Mouse (Mus musculus) heart, postnatal 14 days (tissue): Measurements from ENCODE around the gene Trim68. TPM values are rescaled to one million over a fixed set of nuclear protein-coding genes. Genes with fewer than 3 reads are reported as not detected.
"Not testable (repeated sequence)": the region's sequence is repeated elsewhere in the genome, so short reads cannot be mapped to it uniquely, and the experiment has no call there.

Source experiments
- DNase-seq, 2 experiments: peaks; one replicate each; pipeline ENCODE4 v3.0.0; 2021 to 2022
- intact Hi-C: fragments of 180-260 bp; cut with DNase I; formaldehyde crosslinking; loops from one replicate; pipeline ENCODE4 v1.15.1; 2025
- long read RNA-seq, 2 experiments: library from polyadenylated mRNA; stranded (forward); transcript quantifications; one replicate each; pipeline ENCODE4 v2.0.0; 2021
- total RNA-seq, 2 experiments: library from RNA; stranded (reverse); gene quantifications; 2 replicates each; pipeline ENCODE4 v1.2.3; 2021

Trim68 gene
- total RNA-seq = 1 to 10 TPM; 7.7 to 8.7 TPM
- long read RNA-seq, experiment 1, transcript Trim68-201 (7 exons, 2,388 nt) = major isoform, 10 of 14 reads
- long read RNA-seq, experiment 1, partial matches to known transcripts = 0 of 14 reads
- long read RNA-seq, experiment 1, other reads (novel, unspliced or antisense) = 2 of 14 reads
- long read RNA-seq, experiment 2, transcript Trim68-201 (7 exons, 2,388 nt) = major isoform, 7 of 10 reads
- long read RNA-seq, experiment 2, partial matches to known transcripts = 1 of 10 reads
- long read RNA-seq, experiment 2, other reads (novel, unspliced or antisense) = 0 of 10 reads

DNA sequence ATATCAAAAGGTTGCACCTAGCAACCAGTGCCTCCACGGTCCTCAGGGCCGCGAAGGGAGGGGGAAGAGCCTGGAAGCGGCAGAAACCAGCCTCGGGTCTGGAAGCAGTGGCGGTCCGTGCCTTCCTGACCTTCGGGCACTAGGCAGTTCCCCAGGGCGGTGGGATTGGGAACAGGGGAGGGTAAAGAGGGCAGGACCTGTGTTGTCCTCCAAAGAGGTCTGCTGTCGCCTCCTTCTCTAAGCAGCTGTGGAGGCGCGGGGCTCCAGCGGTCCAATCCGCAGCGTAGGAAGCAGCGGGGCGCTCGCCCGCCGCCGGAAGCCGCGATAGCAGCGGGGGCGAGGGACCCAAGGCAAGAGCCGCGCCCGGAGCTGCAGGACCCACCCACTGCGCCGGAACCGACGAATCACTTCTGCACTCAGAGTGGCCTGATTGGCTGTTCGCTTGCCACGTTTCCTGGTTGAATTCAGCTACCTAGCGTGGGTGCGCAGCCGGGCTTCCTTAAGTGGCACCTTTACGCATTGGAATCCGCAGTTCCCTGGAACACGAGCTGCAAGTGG, at the start of gene Trim68:
Gene Trim68, minus strand, starts transcription at position 384 of the 558 bp plus-strand sequence.
- intact Hi-C loops = no loop called here
- DNase-seq = peak; percentile 90

DNA sequence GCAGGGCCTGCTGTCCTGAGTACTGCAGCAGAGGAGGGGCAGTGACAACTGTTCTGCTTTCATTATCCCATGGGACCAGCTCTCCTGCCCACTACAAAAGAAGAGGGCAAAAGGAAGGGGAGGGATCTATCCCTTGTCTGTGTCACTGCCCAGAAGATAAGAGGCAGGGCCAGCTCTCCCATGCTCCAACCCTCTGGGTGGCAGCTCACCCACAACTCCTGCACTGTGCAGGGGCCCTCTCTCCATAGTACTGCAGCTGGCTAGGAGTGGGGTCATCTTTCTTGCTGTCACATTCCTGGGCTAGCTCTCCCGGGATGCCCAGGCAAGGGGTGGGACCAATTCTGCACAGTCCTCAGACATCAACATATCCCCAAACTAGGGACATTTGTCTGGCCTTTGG, 46.7 kb upstream of the Trim68 start:
- DNase-seq = no peak
- intact Hi-C loops = no loop called here

DNA sequence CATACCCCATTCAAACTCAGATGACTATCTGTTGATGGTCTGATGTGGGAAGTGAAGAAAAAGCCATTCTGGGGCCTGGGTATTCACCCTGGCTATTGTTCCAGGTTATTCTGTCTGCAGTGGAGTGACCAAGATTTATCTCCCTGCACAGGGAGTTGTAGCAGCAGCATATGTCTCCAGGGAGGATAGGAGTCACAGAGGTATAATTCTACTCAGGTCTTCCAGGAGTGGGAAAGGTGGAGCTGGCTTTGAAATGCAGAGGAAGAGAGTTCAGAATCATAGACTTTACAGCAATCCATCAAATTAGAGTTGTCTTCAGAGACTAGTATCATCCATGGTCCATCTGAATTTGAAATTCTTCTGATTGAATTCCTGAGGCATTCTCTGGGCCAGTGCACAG, 40.3 kb upstream of the Trim68 start, which contains the start of gene Olfr559:
Gene Olfr559, minus strand, starts transcription at position 101 of the 400 bp plus-strand sequence.
- intact Hi-C loops = no loop called here
- DNase-seq = no peak

DNA sequence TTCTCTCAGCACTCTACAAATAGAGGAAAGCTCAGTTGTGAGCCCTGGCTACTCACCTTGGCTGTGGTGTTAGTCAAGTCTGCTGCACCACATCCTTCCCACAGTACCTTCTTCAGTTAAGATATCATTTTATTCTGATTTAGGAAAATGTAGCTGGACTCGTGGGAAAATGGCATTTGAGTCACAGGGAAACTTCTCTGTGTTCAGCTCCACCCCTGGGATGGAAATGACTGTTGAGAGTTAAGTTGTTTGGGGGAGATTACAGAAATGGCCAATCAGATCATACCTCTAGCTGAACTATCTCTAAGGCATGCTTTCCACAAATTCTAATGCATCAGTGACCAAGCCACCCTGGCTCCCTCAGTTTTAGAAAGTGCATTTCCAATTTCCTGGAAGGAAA, 31.8 kb upstream of the Trim68 start, which contains the start of gene Olfr33:
Gene Olfr33, minus strand, starts transcription at position 101 of the 400 bp plus-strand sequence.
- intact Hi-C loops = no loop called here

DNA sequence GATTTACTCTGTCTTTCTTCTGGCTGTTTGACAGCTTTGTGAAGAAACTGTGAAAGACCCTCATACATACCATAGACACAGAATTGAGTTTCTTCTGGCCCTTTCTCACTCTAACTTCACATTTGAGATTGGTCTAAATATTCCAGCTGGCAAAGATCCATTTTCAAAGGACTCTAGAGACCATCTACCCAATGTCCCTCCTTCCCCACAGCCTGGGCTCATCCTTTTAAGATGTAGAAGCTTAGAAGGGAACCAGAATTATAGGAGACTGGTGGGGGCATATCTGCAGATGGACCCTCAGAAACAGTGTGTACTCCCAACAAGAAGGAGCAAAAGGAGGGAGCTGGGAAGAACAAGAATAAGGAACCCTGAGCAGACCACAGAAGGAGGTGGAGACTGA, 14.8 kb upstream of the Trim68 start, which contains the start of gene Olfr558:
Gene Olfr558, plus strand, starts transcription at position 301 of the 400 bp plus-strand sequence.
- no peak for DNase-seq
- intact Hi-C loops = no loop called here

More for the DNA sequence above, 31.8 kb upstream of the Trim68 start, which contains the start of gene Olfr33:
- DNase-seq = no peak

DNA sequence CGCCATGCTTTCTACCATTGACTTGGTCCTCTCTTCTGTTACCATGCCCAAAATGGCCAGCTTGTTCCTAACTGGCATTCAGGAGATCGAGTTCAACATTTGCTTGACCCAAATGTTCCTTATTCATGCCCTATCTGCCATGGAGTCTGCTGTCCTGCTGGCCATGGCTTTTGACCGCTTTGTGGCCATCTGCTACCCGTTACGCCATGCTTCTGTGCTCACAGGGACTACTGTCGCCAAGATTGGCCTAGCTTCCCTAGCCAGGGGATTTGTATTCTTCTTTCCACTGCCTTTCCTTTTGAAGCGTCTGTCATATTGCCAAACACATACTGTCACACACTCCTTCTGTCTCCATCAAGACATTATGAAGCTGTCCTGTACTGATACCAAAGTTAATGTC, 11.3 kb upstream of the Trim68 start:
- DNase-seq = no peak
- intact Hi-C loops = loop anchor here (1.0 to 10.0 kb wide), 3 partner anchors 9 to 226 kb away; partner anchors contain the start of gene Olfr572

DNA sequence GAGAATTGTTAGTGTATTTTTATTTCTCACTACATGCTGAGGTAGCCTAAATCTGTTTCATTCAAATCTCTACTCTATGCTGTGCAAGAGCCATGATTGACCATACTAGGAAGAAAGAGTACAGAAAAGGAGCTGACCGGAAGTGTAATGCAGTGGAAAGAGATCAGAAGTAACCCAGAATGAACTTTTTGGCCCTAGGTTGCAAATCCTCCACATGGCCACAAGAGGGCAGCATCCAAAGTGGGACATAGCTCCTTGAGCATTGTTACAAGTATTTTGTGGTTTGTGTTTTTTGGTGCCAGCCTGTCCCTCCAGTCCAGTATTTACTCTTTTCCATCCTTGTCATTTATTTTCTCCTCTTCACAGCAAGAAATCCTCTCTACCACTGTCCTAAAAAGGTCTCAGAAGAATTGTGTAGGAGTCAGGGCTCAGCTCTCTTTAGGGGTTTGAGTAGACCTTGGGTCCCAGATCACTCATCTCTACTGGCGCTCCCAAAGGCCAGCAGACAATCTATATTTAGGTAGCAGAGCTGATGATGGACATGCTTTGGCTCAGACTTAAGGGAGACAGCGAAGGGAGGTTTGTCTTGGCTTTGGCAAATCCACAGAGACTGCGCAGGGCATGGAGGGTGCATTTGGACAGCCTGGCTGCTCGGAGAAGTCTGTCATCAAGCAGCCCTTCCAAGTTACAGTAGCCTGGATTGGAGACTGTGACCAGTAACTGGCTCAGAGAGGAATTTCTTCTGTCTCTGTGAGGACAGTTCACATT, 8.4 kb upstream of the Trim68 start, which contains the start of gene Olfr557:
Gene Olfr557, plus strand, starts transcription at position 553 of the 768 bp plus-strand sequence.
- intact Hi-C loops = loop anchor here (10.0 kb wide), 2 partner anchors 181 to 229 kb away; partner anchors contain the start of gene Olfr572
- DNase-seq = peak; percentile 21 to 59

DNA sequence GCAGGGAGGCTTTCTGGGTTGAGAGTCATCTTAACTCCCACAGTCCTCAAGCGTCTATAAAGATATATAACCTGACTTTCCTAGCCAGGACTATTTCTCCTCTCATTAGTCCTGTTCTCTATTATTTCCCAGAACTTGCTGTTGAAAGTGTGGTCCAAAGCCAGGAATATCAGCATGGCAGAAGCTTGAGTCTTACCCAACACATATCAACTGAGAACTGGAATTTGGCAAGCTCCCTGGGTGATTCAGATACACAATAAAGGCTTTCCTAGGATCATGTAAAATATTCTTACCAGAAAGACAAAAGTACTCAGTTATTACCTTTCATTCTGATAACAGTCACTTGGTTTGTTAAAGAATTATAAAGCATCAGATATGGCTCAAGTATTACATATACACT, 5.2 kb downstream of the Trim68 start:
- intact Hi-C loops = no loop called here
- no peak for DNase-seq

DNA sequence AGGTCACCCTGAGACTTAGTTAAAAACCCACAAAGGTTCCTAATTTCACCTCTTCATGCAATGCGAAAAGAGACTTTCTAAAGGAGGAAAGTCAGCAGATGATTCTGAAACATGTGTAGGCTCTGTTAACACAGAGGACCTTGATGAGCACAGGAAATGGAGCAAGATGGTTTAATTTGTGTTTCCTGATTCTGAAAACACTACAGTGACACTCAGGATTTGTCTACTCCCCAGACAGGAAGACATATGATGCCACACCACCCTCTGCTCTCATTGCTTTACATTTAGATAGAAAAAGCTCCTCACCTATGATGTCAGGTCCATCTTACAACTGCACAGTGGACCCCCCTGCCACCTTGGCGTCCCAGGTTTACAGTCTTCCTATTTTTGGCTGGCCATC, 10.9 kb downstream of the Trim68 start:
- intact Hi-C loops = loop anchor here (10.0 kb wide), 1 partner anchor 61 kb away; the partner anchor contains the start of gene Olfr553
- no peak for DNase-seq

DNA sequence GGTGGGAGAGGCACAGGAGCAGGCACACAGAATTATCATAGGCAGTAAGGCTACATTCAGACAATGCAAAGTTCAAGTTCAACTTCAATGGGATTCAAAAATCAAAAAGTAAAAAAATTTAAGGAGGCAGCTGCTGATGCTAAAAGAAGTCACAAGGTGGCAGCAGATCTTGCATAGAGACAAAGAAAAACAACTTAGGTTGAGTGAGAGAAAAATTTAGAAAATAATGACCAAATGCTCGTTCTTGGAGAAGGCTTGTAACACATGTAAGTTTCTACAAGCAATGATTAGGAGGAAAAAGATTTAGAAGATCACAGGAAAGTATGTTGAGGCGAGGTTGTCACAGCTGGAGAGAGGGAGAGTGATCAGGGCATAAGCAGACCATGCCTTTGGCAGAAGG, 21.7 kb downstream of the Trim68 start:
- intact Hi-C loops = loop anchor here (2.0 kb wide), 1 partner anchor 253 kb away; no protein-coding TSS in a partner anchor
- DNase-seq = no peak

DNA sequence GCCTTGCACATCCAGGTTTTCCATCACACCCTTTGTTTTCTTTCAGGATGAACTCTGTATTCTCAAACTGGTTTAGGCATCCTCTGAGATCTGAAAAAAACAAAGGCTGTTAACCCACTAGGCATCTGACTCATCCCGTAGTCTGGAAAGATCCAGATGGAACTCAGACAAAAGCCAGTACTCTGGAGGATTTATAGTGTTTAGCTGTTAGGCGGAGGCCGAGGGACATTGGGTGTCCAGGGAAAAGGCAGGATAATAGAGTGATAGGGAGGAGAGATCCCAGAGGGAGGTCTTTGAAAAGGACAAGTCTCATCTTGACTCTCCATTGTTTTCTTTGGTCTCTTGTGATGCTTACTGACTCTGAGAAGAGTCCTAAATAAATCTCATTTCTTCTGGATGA, 22.5 kb downstream of the Trim68 start, which contains the start of gene Olfr556:
Gene Olfr556, plus strand, starts transcription at position 301 of the 400 bp plus-strand sequence.
- no peak for DNase-seq
- intact Hi-C loops = loop anchor here (2.0 kb wide), 1 partner anchor 254 kb away; no protein-coding TSS in a partner anchor

DNA sequence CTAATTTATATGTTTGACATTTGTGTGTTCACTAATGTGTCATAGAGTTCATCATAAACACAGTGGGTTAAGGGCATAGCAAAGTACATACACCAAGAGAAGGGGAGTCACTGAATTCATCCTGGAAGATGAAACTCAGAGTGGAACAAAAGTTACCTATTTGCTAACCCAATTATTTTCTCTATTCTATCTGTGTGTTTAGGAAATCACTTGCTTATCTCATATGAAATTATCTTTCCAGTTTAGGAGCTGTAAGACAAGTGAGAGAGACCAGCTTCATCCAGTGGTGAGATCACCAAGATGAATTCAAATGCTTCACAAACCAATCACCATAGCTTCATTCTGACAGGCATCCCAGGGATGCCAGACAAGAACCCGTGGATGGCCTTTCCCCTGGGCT, 28.6 kb downstream of the Trim68 start, which contains the start of gene Olfr555:
Gene Olfr555, plus strand, starts transcription at position 301 of the 400 bp plus-strand sequence.
- no peak for DNase-seq
- intact Hi-C loops = no loop called here

DNA sequence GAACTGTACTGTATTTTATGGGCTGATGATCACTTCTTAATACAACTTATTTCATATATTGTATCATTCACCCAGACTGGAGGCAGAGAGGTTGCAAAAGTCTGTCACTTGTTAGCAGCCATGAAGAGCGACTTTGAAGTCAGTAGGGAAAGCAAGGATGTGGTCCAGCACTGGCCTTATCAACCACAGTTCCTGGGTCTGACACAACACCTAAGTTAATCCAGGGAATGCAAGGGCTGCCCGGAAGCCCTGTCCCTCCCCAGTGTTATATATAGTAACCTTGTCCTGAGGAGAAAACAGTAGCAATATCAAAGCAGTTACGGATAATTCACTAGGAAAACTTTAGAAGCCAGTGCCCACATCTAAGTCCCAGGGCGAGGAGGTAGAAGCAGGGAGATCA, 42.2 kb downstream of the Trim68 start:
- DNase-seq, intact Hi-C loops: not testable (repeated sequence)

DNA sequence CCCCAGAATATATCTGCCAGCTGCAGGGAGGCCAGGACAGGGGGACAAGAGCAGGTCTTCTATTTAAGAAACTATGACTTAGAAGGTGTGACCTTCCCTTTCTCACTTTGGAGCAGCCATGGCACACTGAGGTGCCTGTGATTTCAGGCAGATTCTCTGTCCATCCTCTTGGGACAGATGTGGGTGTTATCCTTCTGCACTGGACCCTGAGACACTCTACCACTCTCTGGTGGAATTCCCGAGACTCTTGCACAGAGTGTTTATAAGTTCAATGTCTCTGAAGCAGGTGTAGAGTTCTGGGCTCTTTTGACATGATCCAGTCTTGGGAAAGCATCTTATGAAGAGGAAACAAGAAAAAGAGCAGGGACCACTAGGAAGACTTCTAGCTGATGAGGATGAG, 49.0 kb downstream of the Trim68 start, which contains the start of gene Olfr554:
Gene Olfr554, plus strand, starts transcription at position 301 of the 400 bp plus-strand sequence.
- intact Hi-C loops = no loop called here
- DNase-seq = no peak

DNA sequence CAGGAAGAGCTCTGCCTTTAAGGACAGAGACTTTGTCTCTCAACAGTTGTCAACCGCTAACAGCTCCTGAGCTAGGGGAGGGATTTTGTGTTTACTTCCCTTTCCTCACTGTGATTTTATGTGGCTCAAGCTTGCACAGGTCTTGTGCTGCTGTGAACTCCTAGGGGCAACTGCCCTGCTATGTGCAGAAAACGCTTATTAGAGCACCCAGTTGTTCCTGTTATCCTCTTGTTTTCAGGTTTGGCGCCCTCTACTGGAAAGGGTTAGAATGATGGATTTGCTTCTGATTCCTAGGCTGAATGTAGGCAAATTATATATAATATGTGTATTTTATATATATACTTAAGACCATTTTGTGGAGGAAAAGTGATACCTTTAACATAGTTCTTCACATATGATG, 50.5 kb downstream of the Trim68 start:
- intact Hi-C loops = loop anchor here (1.0 kb wide), 1 partner anchor 123 kb away; no protein-coding TSS in a partner anchor
- DNase-seq = peak; percentile 20 to 64

Other genes starting within 250 kb of the Trim68 start
- 10 to 100 TPM; 14.4 to 19.1 TPM for gene Rrm1, start 245.6 kb downstream of the Trim68 start, total RNA-seq
- not detected for gene Olfr543, start 205.6 kb downstream of the Trim68 start, total RNA-seq
- gene Olfr544, start 199.0 kb downstream of the Trim68 start, total RNA-seq = not detected
- not detected for gene Olfr545, start 187.8 kb downstream of the Trim68 start, total RNA-seq
- gene Olfr547, start 152.6 kb downstream of the Trim68 start, total RNA-seq = not detected
- not detected for gene Olfr548-ps1, start 146.4 kb downstream of the Trim68 start, total RNA-seq
- not detected for gene Olfr549, start 137.5 kb downstream of the Trim68 start, total RNA-seq
- gene Trim21, start 121.8 kb downstream of the Trim68 start, total RNA-seq = 1 to 10 TPM; 6.1 to 7.7 TPM
- gene Olfr550, start 115.9 kb downstream of the Trim68 start, total RNA-seq = under 1 TPM; 0.17 to 0.37 TPM
- not detected for gene Olfr551, start 95.4 kb downstream of the Trim68 start, total RNA-seq
- under 1 TPM; 0.07 to 0.27 TPM for gene Olfr552, start 89.6 kb downstream of the Trim68 start, total RNA-seq
- not detected for gene Olfr553, start 69.1 kb downstream of the Trim68 start, total RNA-seq
- not detected for gene Olfr554, start 48.9 kb downstream of the Trim68 start, total RNA-seq
- not detected for gene Olfr555, start 28.5 kb downstream of the Trim68 start, total RNA-seq
- gene Olfr556, start 22.4 kb downstream of the Trim68 start, total RNA-seq = not detected
- gene Olfr557, start 8.6 kb upstream of the Trim68 start, total RNA-seq = not detected
- gene Olfr558, start 14.9 kb upstream of the Trim68 start, total RNA-seq = 1 to 10 TPM; 4.8 to 5.1 TPM
- not detected for gene Olfr33, start 31.7 kb upstream of the Trim68 start, total RNA-seq
- gene Olfr559, start 40.2 kb upstream of the Trim68 start, total RNA-seq = not detected
- gene Olfr560, start 72.0 kb upstream of the Trim68 start, total RNA-seq = under 1 TPM in 1 of 2 experiments, not detected in 1; 0.32 TPM
- gene Olfr78, start 72.1 kb upstream of the Trim68 start, total RNA-seq = 1 to 10 TPM; 1.6 to 2.1 TPM
- not detected for gene Olfr561, start 83.9 kb upstream of the Trim68 start, total RNA-seq
- not detected for gene Olfr564, start 116.2 kb upstream of the Trim68 start, total RNA-seq
- gene Olfr566, start 171.4 kb upstream of the Trim68 start, total RNA-seq = not detected
- gene Olfr568, start 189.8 kb upstream of the Trim68 start, total RNA-seq = not detected
- not detected for gene Olfr569, start 203.6 kb upstream of the Trim68 start, total RNA-seq
- not detected for gene Olfr570, start 207.2 kb upstream of the Trim68 start, total RNA-seq
- gene Olfr571, start 230.2 kb upstream of the Trim68 start, total RNA-seq = not detected
- gene Olfr572, start 237.1 kb upstream of the Trim68 start, total RNA-seq = not detected